Mouse (Mus musculus): ENCODE measurements at regions not wholly inside any gene's neighbourhood (a gene's known extent, or its start where the extent isn't known, plus 50 kb on each side); places are given as distances from the start of the nearest gene placed in this dataset.
"Not testable (repeated sequence)": the region's sequence is repeated elsewhere in the genome, so short reads cannot be mapped to it uniquely, and the experiment has no call there.

DNA sequence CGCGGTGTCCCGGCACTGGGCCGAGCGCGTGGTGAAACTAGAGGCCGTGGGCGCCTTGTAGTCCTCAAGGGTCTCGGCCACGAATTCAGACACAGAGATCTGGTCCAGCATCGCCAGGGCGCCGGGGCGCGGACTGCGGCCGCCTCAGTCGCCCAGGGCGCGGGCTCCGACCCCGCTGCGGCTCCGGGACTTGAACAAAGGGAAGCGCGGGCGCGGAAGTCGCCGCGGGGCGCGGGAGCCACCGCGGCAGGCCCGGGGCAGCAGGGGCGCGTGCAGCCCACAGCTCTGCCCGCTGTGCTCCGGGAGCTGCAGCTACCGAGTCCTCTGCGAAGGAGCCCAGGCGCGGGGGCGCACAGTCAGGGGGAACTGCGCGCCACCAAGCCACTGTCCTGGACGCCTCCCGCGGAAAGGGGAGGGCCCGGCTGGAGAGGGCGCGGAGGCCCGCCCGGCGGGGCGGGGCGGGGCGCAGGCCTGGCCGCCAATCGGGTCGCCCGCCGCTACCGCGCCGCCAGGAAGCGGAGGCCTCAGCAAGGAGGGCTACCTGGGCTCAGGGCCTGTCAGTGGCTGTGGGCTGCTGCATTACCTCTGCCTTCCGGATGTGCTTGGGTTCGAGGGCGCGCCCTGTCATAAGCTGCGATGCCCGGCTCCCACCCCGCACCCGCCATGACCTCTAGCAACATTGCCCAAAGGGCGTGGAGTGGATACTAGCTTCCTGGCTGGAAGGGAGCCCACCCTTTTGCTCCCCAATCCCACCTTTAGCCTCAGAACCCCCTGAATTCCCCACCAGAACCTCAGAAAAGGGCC lies 155.2 kb upstream of the 9030624G23Rik start:
- not testable (repeated sequence) for H3K9ac ChIP-seq (replicated peaks; ENCODE audit: low read length); H3K36me3 ChIP-seq (ENCODE audit: control insufficient read depth, insufficient read depth, low read length); H3K4me1 ChIP-seq (ENCODE audit: control insufficient read depth, insufficient read depth, low read length); H3K9me3 ChIP-seq (ENCODE audit: control insufficient read depth, low read length); H3K27me3 ChIP-seq (ENCODE audit: control insufficient read depth, insufficient read depth, low read length); ATAC-seq (ENCODE audit: low FRiP score, low TSS enrichment); H3K27ac ChIP-seq (replicated peaks; ENCODE audit: low read depth, low read length)
- WGBS, result 3% methylated on average over 53 of the region's 77 CpGs
- Histone ChIP-seq H3K4me2 (ENCODE audit: low read length) (peak overlapping the region; percentile 45), H3K4me3 (replicated peaks; ENCODE audit: low read depth, low read length) (peak overlapping the region; percentile 41)
- peak; percentile 16 for DNase-seq
